Mouse (Mus musculus): Measurements from ENCODE around the gene Mest.

Mest gene

GRCm38 (mm10) chr6:30744846-30745245 is 21.5 kb downstream of the Mest start:
- DNase-seq = no peak

DNA sequence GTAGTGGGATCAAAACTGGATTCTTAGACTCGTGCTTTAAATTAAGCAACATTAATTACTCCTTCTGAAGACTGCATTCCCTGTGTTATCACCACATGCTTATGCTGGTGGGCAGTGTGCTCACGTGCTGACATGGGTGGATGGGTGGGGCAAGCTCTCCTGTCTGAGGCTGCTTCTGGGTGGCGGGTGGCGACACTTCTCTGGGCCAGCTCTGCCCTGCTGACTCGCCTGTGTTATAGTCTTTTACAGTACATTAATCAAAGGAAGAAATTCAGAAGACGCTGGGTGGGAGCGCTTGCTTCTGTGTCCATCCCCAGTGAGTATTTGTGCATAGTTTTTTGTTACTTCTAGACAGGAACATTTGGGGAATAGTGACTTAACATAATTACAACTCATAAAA is 22.2 kb downstream of the Mest start:
- DNase-seq = no peak

GRCm38 (mm10) chr6:30747631-30748357 is 24.4 kb downstream of the Mest start:
- no peak for DNase-seq

GRCm38 (mm10) chr6:30748358-30748910 is 25.1 kb downstream of the Mest start:
- DNase-seq = no peak

DNA sequence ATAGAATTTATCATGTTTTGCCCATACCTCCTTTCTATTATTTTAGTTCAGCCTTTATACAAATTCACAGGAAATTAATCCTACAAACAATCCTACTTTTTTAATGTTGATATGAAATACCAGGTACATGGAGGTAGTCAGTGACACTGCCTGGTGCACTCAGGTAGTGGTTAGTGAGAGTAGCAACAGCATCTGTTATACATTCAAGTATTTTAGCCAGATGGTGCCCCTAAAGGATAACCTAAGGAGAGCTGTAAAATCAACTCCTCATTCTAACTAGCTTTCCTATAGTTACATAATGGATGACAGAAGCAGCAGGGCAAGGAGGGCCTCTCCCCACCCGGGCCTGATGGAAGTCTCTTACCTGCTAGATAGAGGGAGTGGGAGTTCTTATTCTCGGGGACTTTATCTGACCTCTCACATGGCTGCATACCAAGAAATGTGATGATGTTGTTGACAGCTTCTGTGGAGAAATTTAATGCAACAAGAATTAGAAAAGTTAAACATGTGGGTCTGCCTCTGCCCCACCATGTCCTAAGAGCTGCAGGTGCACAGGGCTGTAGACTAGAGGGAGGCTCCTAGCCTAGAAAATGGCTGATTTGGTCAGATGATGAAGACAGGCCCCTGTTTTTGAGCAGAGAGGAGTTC is 25.8 kb downstream of the Mest start:
- no peak for DNase-seq

- DNase-seq = no peak
Observed at GRCm38 (mm10) chr6:30749892-30750291, 26.5 kb downstream of the Mest start.

- no peak for DNase-seq
Observed at GRCm38 (mm10) chr6:30750482-30750881, 27.1 kb downstream of the Mest start.

DNA sequence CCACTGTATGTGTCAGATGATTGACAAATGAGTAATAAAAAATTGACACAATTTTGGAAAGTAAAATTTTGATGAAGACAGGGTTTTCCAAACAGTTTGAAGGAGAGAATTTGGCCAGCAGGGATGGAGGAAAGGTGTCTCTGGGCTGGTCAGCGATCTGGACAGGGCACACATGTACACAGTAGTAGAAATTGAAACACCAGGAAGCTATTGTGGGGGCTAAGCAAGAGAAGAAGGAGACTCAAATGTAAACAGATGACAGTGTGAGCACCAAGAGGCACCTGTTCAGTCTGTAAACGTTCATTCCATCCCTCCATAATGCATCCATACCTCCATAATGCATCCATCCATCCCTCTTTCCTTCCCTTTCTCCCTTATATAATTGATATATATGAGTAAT is 27.9 kb downstream of the Mest start:
- no peak for DNase-seq

Measured in kidney, adult 18-20 months (tissue).